Mouse (Mus musculus) brain, embryonic 14.5 days (tissue): ENCODE results near the gene Ltbp2.

Source experiments
- CTCF ChIP-seq: fragments of 200-500 bp; IDR thresholded peaks from 2 replicates; pipeline ENCODE4 v1.5.1; 2012; ENCODE audit warnings: inconsistent platforms, mild to moderate bottlenecking, moderate library complexity, borderline replicate concordance; ENCODE audit not compliant: insufficient read depth, insufficient read length; ENCODE audit errors: extremely low read depth
- POLR2A ChIP-seq: fragments of 200-500 bp; IDR thresholded peaks from 2 replicates; pipeline ENCODE4 v1.6.1; 2012; ENCODE audit warnings: mild to moderate bottlenecking, inconsistent platforms, borderline replicate concordance; ENCODE audit not compliant: poor library complexity, insufficient read depth, insufficient read length, severe bottlenecking; ENCODE audit errors: extremely low read depth

- TF ChIP-seq CTCF (no peak), POLR2A (no peak)
These were observed 38.6 kb upstream of the Ltbp2 start for GRCm38 (mm10) chr12:84914959-84915358.
